Mouse (Mus musculus) CH12.LX (cell line): ENCODE data around the gene Atp1a3. TPM values are rescaled to one million over a fixed set of nuclear protein-coding genes. Genes with fewer than 3 reads are reported as not detected.

Experiments
- DNase-seq: peaks from one replicate; pipeline ENCODE4 v3.0.0-alpha.2; 2013; ENCODE audit errors: extremely low read depth
- H3K27ac ChIP-seq: 2 replicates; pipeline ENCODE4 v1.5.1; 2012; ENCODE audit warnings: low read depth, mild to moderate bottlenecking, control low read depth, moderate library complexity; ENCODE audit not compliant: insufficient read depth
- H3K27me3 ChIP-seq: replicated peaks from 2 replicates; pipeline ENCODE3; 2012; ENCODE audit warnings: inconsistent platforms
- H3K36me3 ChIP-seq, 2 experiments: replicated peaks in 1 of 2; 2 replicates each; pipeline versions ENCODE3 to v1.6.1; 2012; ENCODE audit warnings: inconsistent platforms in 1 of 2, low read length in 1 of 2, mild to moderate bottlenecking in 1 of 2, mixed read lengths in 1 of 2, moderate library complexity in 1 of 2; ENCODE audit not compliant: control insufficient read depth in 1 of 2, insufficient read depth in 1 of 2
- H3K4me1 ChIP-seq, 2 experiments: 2 replicates each; pipeline ENCODE4 v1.6.1; 2012; ENCODE audit warnings: inconsistent platforms in 1 of 2, moderate library complexity in 1 of 2; ENCODE audit not compliant: insufficient read depth in 2 of 2, control insufficient read depth in 1 of 2
- H3K4me2 ChIP-seq: 2 replicates; pipeline ENCODE4 v1.6.1; 2012; ENCODE audit warnings: low read depth, mild to moderate bottlenecking, control low read depth; ENCODE audit not compliant: poor library complexity, insufficient read depth, severe bottlenecking
- H3K4me3 ChIP-seq, 3 experiments: fragments of 150-350 bp in 1 of 3; sonication (generic) in 1 of 3; replicated peaks in 1 of 3; 2 replicates each; pipeline versions ENCODE3 to v1.5.1; 2011 to 2012; ENCODE audit warnings: low read depth in 2 of 3, low read length in 2 of 3, mild to moderate bottlenecking in 2 of 3, moderate library complexity in 2 of 3, control low read depth in 1 of 3, improper control_type of control experiment in 1 of 3, inconsistent platforms in 1 of 3, mixed read lengths in 1 of 3; ENCODE audit not compliant: poor library complexity in 1 of 3
- H3K79me2 ChIP-seq: replicated peaks from 2 replicates; pipeline ENCODE4 v1.6.1; 2012; ENCODE audit warnings: mild to moderate bottlenecking, moderate library complexity; ENCODE audit not compliant: control insufficient read depth, poor library complexity, insufficient read depth, severe bottlenecking; ENCODE audit errors: extremely low read depth
- H3K9ac ChIP-seq: 2 replicates; pipeline ENCODE4 v1.6.1; 2012; ENCODE audit warnings: low read depth, mild to moderate bottlenecking, control low read depth, moderate library complexity; ENCODE audit not compliant: insufficient read depth
- H3K9me3 ChIP-seq: replicated peaks from 2 replicates; pipeline ENCODE3; 2012; ENCODE audit warnings: low read length, inconsistent platforms, mixed read lengths
- BHLHE40 ChIP-seq: IDR thresholded peaks from 2 replicates; pipeline ENCODE4 v1.6.1; 2011; ENCODE audit warnings: mild to moderate bottlenecking, low read depth, low read length, improper control_type of control experiment
- CTCF ChIP-seq, 2 experiments: IDR thresholded peaks in 1 of 2; conservative IDR thresholded peaks in 1 of 2; 2 replicates each; pipeline ENCODE4 v1.5.1; 2011 to 2012; ENCODE audit warnings: low read depth in 2 of 2, low read length in 2 of 2, improper control_type of control experiment in 1 of 2, inconsistent platforms in 1 of 2, mild to moderate bottlenecking in 1 of 2, moderate library complexity in 1 of 2
- E2F4 ChIP-seq: IDR thresholded peaks from 2 replicates; pipeline ENCODE4 v1.6.1; 2011; ENCODE audit warnings: low read depth, low read length, improper control_type of control experiment; ENCODE audit not compliant: insufficient replicate concordance
- ELF1 ChIP-seq: IDR thresholded peaks from 2 replicates; pipeline ENCODE4 v1.6.1; 2014; ENCODE audit warnings: low read depth, mild to moderate bottlenecking, inconsistent platforms, low read length, improper control_type of control experiment
- EP300 ChIP-seq: IDR thresholded peaks from 2 replicates; pipeline ENCODE4 v1.6.1; 2011; ENCODE audit warnings: low read length, improper control_type of control experiment
- ETS1 ChIP-seq: conservative IDR thresholded peaks from 2 replicates; pipeline ENCODE4 v1.6.1; 2012; ENCODE audit warnings: low read depth, mild to moderate bottlenecking, inconsistent platforms, low read length, improper control_type of control experiment, moderate library complexity
- IRF4 ChIP-seq: IDR thresholded peaks from 2 replicates; pipeline ENCODE4 v1.6.1; 2014; ENCODE audit warnings: low read depth, mild to moderate bottlenecking, inconsistent platforms, low read length, improper control_type of control experiment
- MAZ ChIP-seq: IDR thresholded peaks from 2 replicates; pipeline ENCODE4 v1.6.1; 2012; ENCODE audit warnings: low read depth, mild to moderate bottlenecking, inconsistent platforms, low read length, improper control_type of control experiment, moderate library complexity
- NELFE ChIP-seq: IDR thresholded peaks from 2 replicates; pipeline ENCODE4 v1.6.1; 2011; ENCODE audit warnings: low read depth, low read length, improper control_type of control experiment
- NRF1 ChIP-seq: IDR thresholded peaks from 2 replicates; pipeline ENCODE4 v1.6.1; 2014; ENCODE audit warnings: low read depth, mild to moderate bottlenecking, inconsistent platforms, low read length, improper control_type of control experiment, moderate library complexity
- POLR2AphosphoS2 ChIP-seq: IDR thresholded peaks from 2 replicates; pipeline ENCODE4 v1.6.1; 2011; ENCODE audit warnings: low read depth, low read length, improper control_type of control experiment
- RAD21 ChIP-seq: IDR thresholded peaks from 2 replicates; pipeline ENCODE4 v1.6.1; 2011; ENCODE audit warnings: low read depth, mild to moderate bottlenecking, low read length, improper control_type of control experiment, moderate library complexity
- SIN3A ChIP-seq: IDR thresholded peaks from 2 replicates; pipeline ENCODE4 v1.6.1; 2012; ENCODE audit warnings: low read length, improper control_type of control experiment, inconsistent platforms
- SMC3 ChIP-seq: IDR thresholded peaks from 2 replicates; pipeline ENCODE4 v1.6.1; 2011; ENCODE audit warnings: low read depth, low read length, improper control_type of control experiment
- TCF12 ChIP-seq: IDR thresholded peaks from 2 replicates; pipeline ENCODE4 v1.6.1; 2014; ENCODE audit warnings: low read depth, mild to moderate bottlenecking, inconsistent platforms, low read length, improper control_type of control experiment
- USF1 ChIP-seq: IDR thresholded peaks from 2 replicates; pipeline ENCODE4 v1.6.1; 2014; ENCODE audit warnings: low read depth, mild to moderate bottlenecking, inconsistent platforms, low read length, improper control_type of control experiment
- USF2 ChIP-seq: conservative IDR thresholded peaks from 2 replicates; pipeline ENCODE4 v1.6.1; 2011; ENCODE audit warnings: low read depth, low read length, improper control_type of control experiment
- dilution Hi-C: fragments of 300-500 bp; cut with MboI; formaldehyde crosslinking; loops from 2 replicates; pipeline ENCODE4 v1.14.3; 2020; ENCODE audit warnings: low sequenced_read_pairs; ENCODE audit not compliant: extremely low pct_unique_long_range_greater_than_20kb, extremely low pct_ligation_motif_present
- in situ Hi-C: fragments of 300-500 bp; cut with MboI; formaldehyde crosslinking; loops from 3 replicates; pipeline ENCODE4 v1.14.3; 2019; ENCODE audit warnings: low sequenced_read_pairs, low pct_ligation_motif_present, low pct_unique_long_range_greater_than_20kb, mixed read lengths
- polyA plus RNA-seq: library from polyadenylated mRNA; unstranded; fragments of >175 nt; gene quantifications from 2 replicates; pipeline ENCODE4 v1.2.1, GENCODE M21; 2012; ENCODE audit warnings: low read depth; ENCODE audit not compliant: insufficient read length
- total RNA-seq, 2 experiments: library from RNA; depleted of rRNA; stranded (reverse); fragments of 300-350 nt in 1 of 2; fragments of >200 nt in 1 of 2; gene quantifications; 2 replicates each; pipeline ENCODE4 v1.2.3; 2012 to 2014

Atp1a3 gene
- total and polyA plus RNA-seq, 3 experiments: 0.17 to 0.24 TPM; not detected in 1

GRCm38 (mm10) chr7:24971261-24971971 lies 34.3 kb downstream of the Atp1a3 start:
- Histone ChIP-seq H3K79me2 (no peaks in the 10 kb centered on the region), H3K4me1 (peaks cover 5 to 27% of the 10 kb centered on the region in 2 experiments; a peak in 3 of 4 replicates), H3K27me3 (peaks cover 16% of the 10 kb centered on the region), H3K27ac (no peak overlapping the region), H3K9me3 (no peaks in the 10 kb centered on the region), H3K4me2 (peak overlapping the region; percentile 76), H3K4me3 (peak overlapping the region; percentile 62 to 87 (median 81)), H3K36me3 (peaks cover 0 to 17% of the 10 kb centered on the region in 2 experiments), H3K9ac (no peak overlapping the region; the same call in 1 of the 2 replicates)
- in situ Hi-C loops (no loop called here), dilution Hi-C loops (no loop called here)
- TF ChIP-seq NELFE (no peak), SMC3 (peak; percentile 66), SIN3A (no peak), ETS1 (no peak), MAZ (peak; percentile 74; the same call in 1 of the 2 replicates), EP300 (no peak), USF1 (no peak), POLR2AphosphoS2 (no peak), TCF12 (0 out of 2 replicates have a peak, but pooled peaks have one; percentile 28), E2F4 (no peak), IRF4 (0 out of 2 replicates have a peak, but pooled peaks have one; percentile 6), RAD21 (peak; percentile 54), BHLHE40 (no peak), USF2 (no peak), ELF1 (0 out of 2 replicates have a peak, but pooled peaks have one; percentile 21), NRF1 (0 out of 2 replicates have a peak, but pooled peaks have one; percentile 15), CTCF (conservative IDR thresholded peaks at IDR 0.05 in 1 of 2, IDR thresholded peaks at IDR 0.05 in 1 of 2; ENCODE audit: low read depth in 2 of 2, low read length in 2 of 2) (peak; percentile 23 to 75; a peak in 2 of 4 replicates)
- peak; percentile 60 for DNase-seq

GRCm38 (mm10) chr7:24970341-24970740 lies 35.4 kb downstream of the Atp1a3 start:
- peaks cover 0 to 17% of the 10 kb centered on the region in 2 experiments for H3K36me3 ChIP-seq
- in situ Hi-C loops: no loop called here

More at GRCm38 (mm10) chr7:24970341-24970740, 35.4 kb downstream of the Atp1a3 start:
- H3K27me3 ChIP-seq: peaks cover 16% of the 10 kb centered on the region
- no peak overlapping the region for H3K4me2 ChIP-seq
- no peaks in the 10 kb centered on the region for H3K79me2 ChIP-seq
- no peak overlapping the region for H3K4me3 ChIP-seq
- H3K9ac ChIP-seq: no peak overlapping the region
- H3K27ac ChIP-seq: no peak overlapping the region
- no peaks in the 10 kb centered on the region for H3K9me3 ChIP-seq
- DNase-seq: no peak
- H3K4me1 ChIP-seq: peaks cover 5 to 29% of the 10 kb centered on the region in 2 experiments; a peak in 3 of 4 replicates
- TF ChIP-seq ETS1: no peak
- dilution Hi-C loops: no loop called here
